Mouse (Mus musculus) C2C12 (cell line): ENCODE measurements around the gene Mphosph8.

Experiments
- CEBPB ChIP-seq: IDR thresholded peaks from one replicate; pipeline ENCODE4 v1.6.1; 2011; ENCODE audit warnings: low read depth, mild to moderate bottlenecking, control low read depth, moderate library complexity
- CTCF ChIP-seq: IDR thresholded peaks from one replicate; pipeline ENCODE4 v1.5.1; 2011; ENCODE audit not compliant: control insufficient read depth, insufficient read depth, insufficient read length
- MAX ChIP-seq: IDR thresholded peaks from one replicate; pipeline ENCODE4 v1.6.1; 2011; ENCODE audit warnings: mild to moderate bottlenecking, control low read depth
- MYOG ChIP-seq: IDR thresholded peaks from one replicate; pipeline ENCODE4 v1.6.1; 2011; ENCODE audit not compliant: control insufficient read depth, insufficient read length; ENCODE audit errors: extremely low read depth
- USF1 ChIP-seq: IDR thresholded peaks from one replicate; pipeline ENCODE4 v1.6.1; 2011; ENCODE audit warnings: low read depth, mild to moderate bottlenecking, control low read depth, moderate library complexity

DNA sequence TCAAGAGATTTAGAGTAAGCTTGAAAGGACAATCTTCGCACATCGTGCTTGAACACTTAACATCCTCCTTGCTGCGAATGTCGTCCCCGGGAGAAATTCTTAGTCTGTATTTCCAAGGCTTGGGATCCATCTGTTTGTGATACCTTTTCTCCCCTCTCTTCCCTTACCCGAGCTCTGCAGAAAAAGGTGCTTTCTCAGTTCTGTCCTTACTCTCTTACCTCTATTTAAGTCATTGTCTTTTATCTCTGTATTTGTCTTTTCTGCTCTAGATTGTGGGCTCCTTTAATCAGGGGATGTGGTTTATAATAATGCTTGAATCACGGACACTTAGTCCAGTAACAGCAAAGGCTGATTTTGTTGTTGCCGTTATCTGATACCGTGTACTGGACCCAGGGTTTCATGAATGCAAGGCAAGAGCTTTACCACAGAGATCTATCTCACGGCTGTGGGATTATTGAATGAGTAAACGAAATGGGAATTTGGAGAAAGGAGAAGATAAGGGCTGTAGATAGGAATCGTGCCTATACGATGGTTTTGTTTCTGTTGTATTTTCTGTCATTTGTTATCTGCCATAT lies 1.1 kb downstream of the Mphosph8 start:
- TF ChIP-seq CTCF (no peak), USF1 (no peak), MAX (no peak), MYOG (no peak), CEBPB (no peak)
